Mouse (Mus musculus) forebrain, embryonic 15.5 days (tissue): ENCODE data around the gene Ip6k2. TPM values are rescaled to one million over a fixed set of nuclear protein-coding genes. Genes with fewer than 3 reads are reported as not detected.

Source experiments
- ATAC-seq: fragments of 200-750 bp; cut with Nextera tagmentation; replicated peaks from 2 replicates; pipeline ENCODE4 v1.8.0; 2017; ENCODE audit warnings: mild to moderate bottlenecking, moderate TSS enrichment, moderate library complexity
- H3K27ac ChIP-seq: fragments of 300-500 bp; sonication (generic); replicated peaks from 2 replicates; pipeline ENCODE4 v1.5.1; 2015; ENCODE audit warnings: mild to moderate bottlenecking, inconsistent platforms
- H3K27me3 ChIP-seq: fragments of 300-500 bp; sonication (generic); 2 replicates; pipeline ENCODE4 v1.6.1; 2015; ENCODE audit warnings: inconsistent platforms
- H3K36me3 ChIP-seq: fragments of 300-500 bp; sonication (generic); 2 replicates; pipeline ENCODE4 v1.6.1; 2015; ENCODE audit warnings: mild to moderate bottlenecking, inconsistent platforms
- H3K4me1 ChIP-seq: fragments of 300-500 bp; sonication (generic); 2 replicates; pipeline ENCODE4 v1.6.1; 2015; ENCODE audit warnings: inconsistent platforms
- H3K4me2 ChIP-seq: fragments of 300-500 bp; sonication (generic); replicated peaks from 2 replicates; pipeline ENCODE4 v1.6.1; 2015; ENCODE audit warnings: mild to moderate bottlenecking, inconsistent platforms
- H3K4me3 ChIP-seq: fragments of 300-500 bp; sonication (generic); 2 replicates; pipeline ENCODE4 v1.5.1; 2015; ENCODE audit warnings: mild to moderate bottlenecking, inconsistent platforms
- H3K9ac ChIP-seq: fragments of 300-500 bp; sonication (generic); replicated peaks from 2 replicates; pipeline ENCODE4 v1.6.1; 2015; ENCODE audit warnings: mild to moderate bottlenecking, inconsistent platforms
- H3K9me3 ChIP-seq: fragments of 300-500 bp; sonication (generic); 2 replicates; pipeline ENCODE4 v1.6.1; 2016; ENCODE audit warnings: inconsistent platforms
- WGBS: fragments of 180-500 bp; shearing (Covaris S2); methylation state at CpG from one replicate; pipeline ENCODE4 v1.1.7; 2015; ENCODE audit warnings: mixed read lengths; 5-methylcytosine and 5-hydroxymethylcytosine counted together
- polyA plus RNA-seq: library from polyadenylated mRNA; unstranded; fragments of >200 nt; fragmentation: Nextera tagmentation; extraction: Ambion mirVana; gene quantifications from 2 replicates; pipeline ENCODE4 v1.2.1, GENCODE M21; 2015

Ip6k2 gene
- polyA plus RNA-seq, 1 experiment from 2014 or later, result 208 TPM

- under 1% methylated on average over 70 of the region's 70 CpGs for WGBS
- H3K4me1 ChIP-seq, result peaks cover 52% of the 10 kb centered on the region
Measured at GRCm38 (mm10) chr9:108825820-108826699, 42.5 kb downstream of the Ip6k2 start, which contains the start of gene Celsr3. Gene Celsr3, plus strand, starts transcription at chr9:108826320.

GRCm38 (mm10) chr9:108826700-108827340, 43.2 kb downstream of the Ip6k2 start:
- H3K9me3 ChIP-seq, result no peaks in the 10 kb centered on the region
- no peak for ATAC-seq
- peak overlapping the region; percentile 86 for H3K27ac ChIP-seq
- 2% methylated on average over 39 of the region's 39 CpGs for WGBS
- peak overlapping the region; percentile 81 for H3K4me2 ChIP-seq
- H3K9ac ChIP-seq, result peak overlapping the region; percentile 75
- H3K4me3 ChIP-seq, result peak overlapping the region; percentile 76
- H3K36me3 ChIP-seq, result peaks cover 31% of the 10 kb centered on the region
- peaks cover 60% of the 10 kb centered on the region for H3K4me1 ChIP-seq
- peaks cover 22% of the 10 kb centered on the region; the same call in 1 of the 2 replicates for H3K27me3 ChIP-seq

More at GRCm38 (mm10) chr9:108825820-108826699, 42.5 kb downstream of the Ip6k2 start, which contains the start of gene Celsr3:
- H3K9ac ChIP-seq, result peak within 1 kb of the TSS; percentile 75
- H3K27me3 ChIP-seq, result peaks cover 22% of the 10 kb centered on the region; the same call in 1 of the 2 replicates
- H3K4me2 ChIP-seq, result peak within 1 kb of the TSS; percentile 81
- peak; percentile 81 for ATAC-seq
- H3K27ac ChIP-seq, result peak within 1 kb of the TSS; percentile 86
- H3K36me3 ChIP-seq, result peaks cover 28% of the 10 kb centered on the region
- no peaks in the 10 kb centered on the region for H3K9me3 ChIP-seq
- peak within 1 kb of the TSS; percentile 76 for H3K4me3 ChIP-seq

- H3K9me3 ChIP-seq, result no peaks in the 10 kb centered on the region
- H3K9ac ChIP-seq, result peak overlapping the region; percentile 75
- H3K36me3 ChIP-seq, result peaks cover 32% of the 10 kb centered on the region
- H3K4me3 ChIP-seq, result peak overlapping the region; percentile 76
- 14% methylated on average over 34 of the region's 34 CpGs for WGBS
- ATAC-seq, result no peak
- H3K27ac ChIP-seq, result 0 out of 2 replicates have a peak overlapping the region, but pooled peaks have one; percentile 86
- H3K27me3 ChIP-seq, result peaks cover 22% of the 10 kb centered on the region; the same call in 1 of the 2 replicates
- peaks cover 66% of the 10 kb centered on the region for H3K4me1 ChIP-seq
- H3K4me2 ChIP-seq, result peak overlapping the region; percentile 81
Measured at GRCm38 (mm10) chr9:108827454-108827853, 43.9 kb downstream of the Ip6k2 start.

- Histone ChIP-seq H3K4me2 (peak overlapping the region; percentile 81), H3K36me3 (peaks cover 35% of the 10 kb centered on the region), H3K27ac (no peak overlapping the region), H3K4me1 (peaks cover 71% of the 10 kb centered on the region), H3K4me3 (peak overlapping the region; percentile 76), H3K9ac (no peak overlapping the region), H3K27me3 (peaks cover 22% of the 10 kb centered on the region; the same call in 1 of the 2 replicates), H3K9me3 (no peaks in the 10 kb centered on the region)
- ATAC-seq, result no peak
- 68% methylated on average over 18 of the region's 18 CpGs for WGBS
Measured at GRCm38 (mm10) chr9:108827906-108828305, 44.3 kb downstream of the Ip6k2 start.

GRCm38 (mm10) chr9:108831637-108832036, 48.0 kb downstream of the Ip6k2 start:
- peaks cover 73% of the 10 kb centered on the region for H3K36me3 ChIP-seq

GRCm38 (mm10) chr9:108832390-108833108, 49.0 kb downstream of the Ip6k2 start:
- Histone ChIP-seq H3K4me3 (peak overlapping the region; percentile 26), H3K9me3 (no peaks in the 10 kb centered on the region), H3K4me1 (peaks cover 55% of the 10 kb centered on the region), H3K36me3 (peaks cover 81% of the 10 kb centered on the region), H3K27ac (no peak overlapping the region), H3K27me3 (peaks cover 22% of the 10 kb centered on the region; the same call in 1 of the 2 replicates), H3K4me2 (peak overlapping the region; percentile 50), H3K9ac (no peak overlapping the region)
- ATAC-seq, result peak; percentile 92
- WGBS, result 6% methylated on average over 46 of the region's 46 CpGs

More at GRCm38 (mm10) chr9:108831637-108832036, 48.0 kb downstream of the Ip6k2 start:
- H3K9me3 ChIP-seq, result no peaks in the 10 kb centered on the region
- H3K4me3 ChIP-seq, result peak overlapping the region; percentile 26
- WGBS, result 9% methylated on average over 23 of the region's 23 CpGs
- no peak overlapping the region for H3K9ac ChIP-seq
- no peak overlapping the region for H3K27ac ChIP-seq
- H3K4me2 ChIP-seq, result peak overlapping the region; percentile 50
- H3K4me1 ChIP-seq, result peaks cover 64% of the 10 kb centered on the region
- peaks cover 22% of the 10 kb centered on the region; the same call in 1 of the 2 replicates for H3K27me3 ChIP-seq
- ATAC-seq, result no peak

- peak; percentile 20 for ATAC-seq
- Histone ChIP-seq H3K4me1 (no peaks in the 10 kb centered on the region), H3K4me3 (no peak overlapping the region), H3K9me3 (no peaks in the 10 kb centered on the region), H3K27ac (no peak overlapping the region), H3K9ac (no peak overlapping the region), H3K36me3 (peaks cover 90% of the 10 kb centered on the region), H3K27me3 (no peaks in the 10 kb centered on the region), H3K4me2 (no peak overlapping the region)
- WGBS, result 17% methylated on average over 14 of the region's 14 CpGs
Measured at GRCm38 (mm10) chr9:108842989-108843388, 59.4 kb downstream of the Ip6k2 start.

- ATAC-seq, result no peak
- Histone ChIP-seq H3K27me3 (no peaks in the 10 kb centered on the region), H3K36me3 (peaks cover 90% of the 10 kb centered on the region), H3K9me3 (no peaks in the 10 kb centered on the region), H3K27ac (no peak overlapping the region), H3K4me1 (no peaks in the 10 kb centered on the region), H3K9ac (no peak overlapping the region), H3K4me3 (no peak overlapping the region), H3K4me2 (no peak overlapping the region)
- 84% methylated on average over 5 of the region's 5 CpGs for WGBS
Measured at GRCm38 (mm10) chr9:108845390-108845789, 61.8 kb downstream of the Ip6k2 start.

GRCm38 (mm10) chr9:108847374-108847773, 63.8 kb downstream of the Ip6k2 start:
- Histone ChIP-seq H3K4me3 (no peak overlapping the region), H3K27me3 (no peaks in the 10 kb centered on the region), H3K9ac (no peak overlapping the region), H3K27ac (no peak overlapping the region), H3K4me2 (no peak overlapping the region), H3K36me3 (peaks cover 86% of the 10 kb centered on the region), H3K4me1 (no peaks in the 10 kb centered on the region), H3K9me3 (no peaks in the 10 kb centered on the region)
- no peak for ATAC-seq
- WGBS, result 86% methylated on average over 4 of the region's 4 CpGs

- Histone ChIP-seq H3K36me3 (peaks cover 81% of the 10 kb centered on the region), H3K27ac (no peak overlapping the region), H3K4me1 (peaks cover 4% of the 10 kb centered on the region), H3K9me3 (no peaks in the 10 kb centered on the region), H3K9ac (no peak overlapping the region), H3K4me2 (no peak overlapping the region), H3K27me3 (no peaks in the 10 kb centered on the region), H3K4me3 (no peak overlapping the region)
- WGBS, result 87% methylated on average over 17 of the region's 17 CpGs
- no peak for ATAC-seq
Measured at GRCm38 (mm10) chr9:108848419-108848818, 64.8 kb downstream of the Ip6k2 start.

GRCm38 (mm10) chr9:108852976-108853375, 69.4 kb downstream of the Ip6k2 start, which contains the start of gene Slc26a6:
Gene Slc26a6, plus strand, starts transcription at chr9:108853283.
- H3K4me1 ChIP-seq, result peaks cover 15% of the 10 kb centered on the region
- 91% methylated on average over 3 of the region's 3 CpGs for WGBS
- no peaks in the 10 kb centered on the region for H3K27me3 ChIP-seq
- peak within 1 kb of the TSS; percentile 56 for H3K4me3 ChIP-seq
- H3K9me3 ChIP-seq, result no peaks in the 10 kb centered on the region
- peak within 1 kb of the TSS; percentile 76 for H3K27ac ChIP-seq
- peak within 1 kb of the TSS; percentile 58 for H3K9ac ChIP-seq
- H3K4me2 ChIP-seq, result peak within 1 kb of the TSS; percentile 61
- peaks cover 40% of the 10 kb centered on the region for H3K36me3 ChIP-seq
- ATAC-seq, result no peak
